Mouse (Mus musculus): ENCODE data around the gene Scrn3. TPM values are rescaled to one million over a fixed set of nuclear protein-coding genes. Genes with fewer than 3 reads are reported as not detected.

Gene Scrn3
- polyA plus RNA-seq, 1 experiment from 2014 or later = 18.5 TPM

DNA sequence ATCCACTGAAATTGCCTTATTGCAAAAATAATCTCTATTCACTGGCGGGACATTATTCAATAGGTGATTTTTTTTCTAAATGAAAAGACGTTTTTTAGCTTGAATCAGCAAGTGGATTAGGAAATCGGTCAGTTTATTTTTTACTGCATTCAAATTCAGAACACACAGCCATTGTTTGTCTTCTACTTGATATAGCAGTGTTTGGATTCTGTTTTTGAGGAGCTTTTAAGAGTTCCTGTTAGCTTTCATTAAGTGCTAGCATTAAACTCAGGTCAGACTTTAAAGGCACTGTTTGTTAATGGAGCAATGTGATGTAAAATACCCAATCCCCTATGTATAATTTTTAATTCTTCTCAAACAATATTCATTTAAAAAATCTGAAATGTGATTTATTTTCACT, 13.6 kb upstream of the Scrn3 start:
- no peak overlapping the region for H3K9ac ChIP-seq
- ATAC-seq (replicated peaks; ENCODE audit: low FRiP score) = no peak
- H3K4me1 ChIP-seq = no peaks in the 10 kb centered on the region
- peaks cover 46% of the 10 kb centered on the region for H3K36me3 ChIP-seq
- H3K9me3 ChIP-seq (replicated peaks) = no peaks in the 10 kb centered on the region
- H3K4me3 ChIP-seq (replicated peaks) = no peak overlapping the region
- WGBS = 85% methylated on average over 3 of the region's 3 CpGs
- no peak overlapping the region for H3K27ac ChIP-seq
- no peak overlapping the region for H3K4me2 ChIP-seq
- no peaks in the 10 kb centered on the region for H3K27me3 ChIP-seq

DNA sequence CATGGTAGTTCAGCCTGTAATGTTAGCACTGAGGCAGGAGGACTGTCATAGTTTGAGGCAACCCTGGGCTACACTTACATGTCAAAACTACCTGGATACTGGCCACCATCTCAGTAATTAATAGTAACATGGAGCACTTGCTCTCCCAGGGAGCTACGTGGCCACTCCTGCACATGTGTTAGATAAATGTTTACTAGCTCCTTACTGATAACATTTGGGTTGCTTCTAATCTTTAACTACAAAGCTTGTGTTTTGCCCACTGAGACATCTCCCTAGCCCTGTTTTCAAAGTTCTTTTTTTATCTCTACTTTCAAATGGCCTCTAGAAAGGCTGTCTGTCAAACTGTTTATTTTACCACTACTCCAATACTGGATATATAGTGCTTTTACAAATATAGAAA, 10.4 kb upstream of the Scrn3 start:
- Histone ChIP-seq H3K4me1 (no peaks in the 10 kb centered on the region), H3K4me2 (no peak overlapping the region), H3K27me3 (no peaks in the 10 kb centered on the region), H3K27ac (no peak overlapping the region), H3K9me3 (replicated peaks) (no peaks in the 10 kb centered on the region), H3K4me3 (replicated peaks) (no peak overlapping the region), H3K36me3 (peaks cover 59% of the 10 kb centered on the region), H3K9ac (no peak overlapping the region)
- WGBS = 91% methylated on average over 1 of the region's 1 CpGs
- no peak for ATAC-seq (replicated peaks; ENCODE audit: low FRiP score)

DNA sequence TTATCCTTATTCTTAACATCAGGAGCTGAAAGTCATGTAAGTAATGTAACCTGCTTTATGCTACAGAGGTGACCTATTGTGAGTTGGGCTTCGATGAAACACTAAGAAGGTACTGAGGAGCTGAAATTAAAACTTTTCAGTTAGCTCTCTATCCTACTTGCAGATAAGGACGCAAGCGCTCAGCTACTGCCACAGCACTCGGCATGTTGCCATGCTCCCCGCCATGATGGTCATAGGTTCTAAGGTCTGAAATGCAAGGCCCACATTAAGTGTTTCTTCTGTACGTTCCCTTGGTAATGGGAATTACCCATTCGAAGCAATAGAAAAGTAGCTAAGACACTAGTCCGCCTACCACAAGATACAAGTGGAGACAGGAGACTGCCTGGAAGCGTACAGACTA, 9.7 kb upstream of the Scrn3 start:
- ATAC-seq (replicated peaks; ENCODE audit: low FRiP score) = no peak
- no peaks in the 10 kb centered on the region for H3K9me3 ChIP-seq (replicated peaks)
- H3K4me2 ChIP-seq = no peak overlapping the region
- H3K9ac ChIP-seq = no peak overlapping the region
- WGBS = 98% methylated on average over 9 of the region's 9 CpGs
- H3K36me3 ChIP-seq = peaks cover 66% of the 10 kb centered on the region
- H3K4me1 ChIP-seq = no peaks in the 10 kb centered on the region
- no peak overlapping the region for H3K4me3 ChIP-seq (replicated peaks)
- no peak overlapping the region for H3K27ac ChIP-seq
- no peaks in the 10 kb centered on the region for H3K27me3 ChIP-seq

DNA sequence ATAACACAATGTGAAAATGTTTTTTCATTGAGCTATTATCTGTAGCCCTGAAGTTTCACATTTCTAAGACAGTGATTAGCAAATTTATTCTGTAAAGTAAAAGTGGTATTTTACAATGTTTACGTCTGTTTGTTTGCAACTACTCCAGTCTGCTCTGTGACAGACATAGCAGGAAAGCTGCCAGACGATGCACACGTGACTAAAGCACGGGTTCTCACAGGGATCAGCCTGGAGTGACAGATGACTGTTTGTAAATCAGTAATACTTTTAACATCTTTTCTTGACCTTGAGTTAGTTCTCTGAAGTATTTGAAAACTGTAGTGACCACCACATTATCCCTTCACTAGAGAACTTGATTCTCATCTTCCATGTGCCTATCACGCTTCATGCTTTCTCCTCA, 7.9 kb upstream of the Scrn3 start:
- no peak overlapping the region for H3K9ac ChIP-seq
- WGBS = 90% methylated on average over 5 of the region's 5 CpGs
- no peak overlapping the region for H3K27ac ChIP-seq
- no peaks in the 10 kb centered on the region for H3K4me1 ChIP-seq
- H3K4me2 ChIP-seq = no peak overlapping the region
- no peak for ATAC-seq (replicated peaks; ENCODE audit: low FRiP score)
- no peaks in the 10 kb centered on the region for H3K27me3 ChIP-seq
- H3K36me3 ChIP-seq = peaks cover 76% of the 10 kb centered on the region
- no peak overlapping the region for H3K4me3 ChIP-seq (replicated peaks)
- H3K9me3 ChIP-seq (replicated peaks) = no peaks in the 10 kb centered on the region

DNA sequence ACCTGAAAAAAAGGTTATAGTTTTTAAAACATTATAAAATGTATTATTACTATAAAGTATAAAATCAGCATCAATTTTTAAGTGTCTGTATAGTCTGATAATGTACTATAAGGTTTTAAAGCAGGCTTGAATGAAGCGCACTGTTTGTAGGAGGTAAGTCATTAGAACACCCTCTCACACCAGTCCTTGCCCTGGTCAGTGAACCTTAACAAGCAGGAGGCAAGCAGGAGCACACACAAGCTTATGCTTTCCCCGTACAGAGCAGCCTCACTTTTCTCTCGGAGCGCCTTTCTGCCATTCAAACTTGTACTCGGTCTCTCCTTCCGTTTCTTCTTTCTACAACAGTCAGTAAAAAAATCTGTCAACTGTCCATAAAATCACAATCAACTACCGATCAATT, 6.4 kb upstream of the Scrn3 start:
- H3K36me3 ChIP-seq = peaks cover 83% of the 10 kb centered on the region

DNA sequence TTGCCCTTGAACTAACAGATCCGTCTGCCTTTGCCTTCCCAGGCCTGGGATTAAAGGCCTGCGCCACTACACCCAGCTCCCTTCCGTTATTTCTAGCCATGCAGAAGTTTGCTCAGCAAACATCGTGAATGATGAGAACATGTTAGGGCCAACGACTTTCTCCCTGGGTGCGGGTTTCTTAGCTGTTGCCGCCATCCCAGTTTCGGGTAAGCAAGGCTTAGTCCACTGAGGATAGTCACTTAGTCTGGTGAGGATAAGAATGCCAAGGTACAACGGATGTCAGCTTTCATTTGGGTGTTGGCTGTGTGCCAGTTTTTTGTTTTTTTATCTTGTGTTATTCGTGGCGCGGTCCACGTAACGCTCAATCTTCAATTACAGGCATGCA, 708 bp downstream of the Scrn3 start:
- Histone ChIP-seq H3K4me3 (replicated peaks) (peak overlapping the region; percentile 82), H3K27me3 (no peaks in the 10 kb centered on the region), H3K4me2 (peak overlapping the region; percentile 63), H3K4me1 (peaks cover 16% of the 10 kb centered on the region), H3K9ac (peak overlapping the region; percentile 67), H3K27ac (peak overlapping the region; percentile 87), H3K36me3 (peaks cover 23% of the 10 kb centered on the region), H3K9me3 (replicated peaks) (no peaks in the 10 kb centered on the region)
- WGBS = 34% methylated on average over 14 of the region's 14 CpGs
- ATAC-seq (replicated peaks; ENCODE audit: low FRiP score) = peak; percentile 44

More for the DNA sequence above, 6.4 kb upstream of the Scrn3 start:
- WGBS = 57% methylated on average over 7 of the region's 7 CpGs
- Histone ChIP-seq H3K27me3 (no peaks in the 10 kb centered on the region), H3K4me3 (replicated peaks) (no peak overlapping the region), H3K27ac (no peak overlapping the region), H3K9ac (no peak overlapping the region), H3K4me1 (peaks cover 4% of the 10 kb centered on the region), H3K4me2 (no peak overlapping the region), H3K9me3 (replicated peaks) (no peaks in the 10 kb centered on the region)
- no peak for ATAC-seq (replicated peaks; ENCODE audit: low FRiP score)

DNA sequence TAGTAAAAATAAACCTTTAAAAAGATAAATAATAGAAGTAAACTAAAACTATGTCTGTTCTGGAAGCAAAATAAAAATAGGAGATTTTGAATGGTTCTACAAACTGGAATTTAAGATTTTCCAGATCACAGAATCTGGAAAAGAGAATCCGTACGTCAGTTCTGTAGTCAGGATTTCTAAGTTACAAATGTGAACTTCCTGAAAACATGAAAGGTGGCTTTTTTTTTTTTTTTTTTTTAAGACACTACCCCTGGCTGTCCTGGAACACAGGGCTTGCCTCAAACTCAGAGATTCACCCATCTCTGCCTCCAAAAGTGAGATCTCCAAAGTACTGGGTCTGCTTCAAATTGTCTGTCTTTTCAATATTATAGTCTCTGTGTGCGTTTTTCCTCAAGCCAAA, 1.9 kb downstream of the Scrn3 start:
- no peak overlapping the region for H3K9ac ChIP-seq
- H3K27me3 ChIP-seq = no peaks in the 10 kb centered on the region
- no peak overlapping the region for H3K4me2 ChIP-seq
- no peak overlapping the region for H3K27ac ChIP-seq
- WGBS = 89% methylated on average over 3 of the region's 3 CpGs
- H3K9me3 ChIP-seq (replicated peaks) = no peaks in the 10 kb centered on the region
- peaks cover 16% of the 10 kb centered on the region for H3K4me1 ChIP-seq
- no peak overlapping the region for H3K4me3 ChIP-seq (replicated peaks)
- ATAC-seq (replicated peaks; ENCODE audit: low FRiP score) = no peak
- peaks cover 17% of the 10 kb centered on the region for H3K36me3 ChIP-seq

DNA sequence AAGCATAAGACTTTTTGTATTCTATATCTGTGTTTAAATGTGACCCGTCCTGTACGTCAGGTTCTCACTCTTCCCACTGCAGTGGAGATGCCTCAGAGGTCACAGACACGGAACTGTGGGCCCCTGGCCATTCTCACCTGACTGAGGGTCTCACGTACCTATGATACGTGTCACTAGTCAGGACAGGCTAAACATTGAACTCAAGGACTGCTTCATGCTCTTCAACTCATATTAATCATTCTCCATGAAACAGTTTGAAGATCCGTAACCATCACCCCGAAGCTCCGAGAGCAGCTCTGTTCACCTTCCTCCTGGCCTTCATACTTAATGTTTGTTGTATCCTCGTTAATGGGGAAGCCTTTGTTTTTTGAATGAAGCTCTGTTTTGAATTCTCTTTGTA, 5.0 kb downstream of the Scrn3 start:
- Histone ChIP-seq H3K9ac (no peak overlapping the region), H3K4me1 (peaks cover 7% of the 10 kb centered on the region), H3K27ac (no peak overlapping the region), H3K27me3 (no peaks in the 10 kb centered on the region), H3K4me3 (replicated peaks) (no peak overlapping the region), H3K36me3 (peaks cover 9% of the 10 kb centered on the region), H3K4me2 (no peak overlapping the region), H3K9me3 (replicated peaks) (no peaks in the 10 kb centered on the region)
- WGBS = 86% methylated on average over 9 of the region's 9 CpGs
- no peak for ATAC-seq (replicated peaks; ENCODE audit: low FRiP score)

DNA sequence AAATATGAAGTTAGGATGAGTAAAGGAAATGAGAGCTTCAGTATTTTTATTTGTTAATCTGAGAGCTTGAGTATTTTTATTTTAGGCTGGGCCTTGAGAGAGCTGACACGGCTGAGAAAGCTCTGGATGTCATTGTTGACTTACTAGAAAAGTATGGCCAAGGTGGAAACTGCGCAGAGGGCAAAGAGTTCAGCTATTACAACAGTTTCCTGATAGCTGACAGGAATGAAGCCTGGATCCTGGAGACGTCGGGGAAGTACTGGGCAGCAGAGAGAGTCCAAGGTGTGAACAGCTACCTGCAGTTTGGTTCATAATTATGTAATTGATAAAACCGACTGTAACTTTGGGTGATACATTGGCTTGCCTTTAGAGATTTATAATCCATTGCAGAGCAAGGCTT, 6.8 kb downstream of the Scrn3 start:
- peaks cover 9% of the 10 kb centered on the region for H3K36me3 ChIP-seq
- H3K27ac ChIP-seq = no peak overlapping the region
- H3K4me3 ChIP-seq (replicated peaks) = no peak overlapping the region
- no peak overlapping the region for H3K4me2 ChIP-seq
- H3K27me3 ChIP-seq = no peaks in the 10 kb centered on the region
- ATAC-seq (replicated peaks; ENCODE audit: low FRiP score) = no peak
- H3K4me1 ChIP-seq = no peaks in the 10 kb centered on the region
- no peak overlapping the region for H3K9ac ChIP-seq
- 81% methylated on average over 5 of the region's 5 CpGs for WGBS
- no peaks in the 10 kb centered on the region for H3K9me3 ChIP-seq (replicated peaks)

DNA sequence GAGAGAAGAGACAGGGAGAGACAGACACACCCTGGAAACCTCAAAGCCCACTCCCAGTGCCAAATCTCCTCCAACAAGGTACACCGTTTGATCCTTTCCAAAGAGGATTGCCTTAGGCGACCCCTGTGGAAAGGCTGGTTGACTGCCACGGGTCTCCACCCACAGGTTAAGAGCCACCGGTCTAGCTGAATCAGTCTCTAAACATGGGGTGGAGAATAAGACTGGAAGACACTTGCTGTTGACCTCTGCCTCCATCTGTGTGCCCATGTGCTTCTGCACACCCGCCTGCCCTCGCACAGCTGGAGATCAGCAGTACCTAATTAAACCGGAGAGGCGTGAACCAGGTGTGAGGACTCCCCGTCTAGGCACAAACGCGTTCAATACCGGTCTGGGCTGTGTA, 10.6 kb downstream of the Scrn3 start:
- no peak for ATAC-seq (replicated peaks; ENCODE audit: low FRiP score)
- WGBS = 70% methylated on average over 12 of the region's 12 CpGs

DNA sequence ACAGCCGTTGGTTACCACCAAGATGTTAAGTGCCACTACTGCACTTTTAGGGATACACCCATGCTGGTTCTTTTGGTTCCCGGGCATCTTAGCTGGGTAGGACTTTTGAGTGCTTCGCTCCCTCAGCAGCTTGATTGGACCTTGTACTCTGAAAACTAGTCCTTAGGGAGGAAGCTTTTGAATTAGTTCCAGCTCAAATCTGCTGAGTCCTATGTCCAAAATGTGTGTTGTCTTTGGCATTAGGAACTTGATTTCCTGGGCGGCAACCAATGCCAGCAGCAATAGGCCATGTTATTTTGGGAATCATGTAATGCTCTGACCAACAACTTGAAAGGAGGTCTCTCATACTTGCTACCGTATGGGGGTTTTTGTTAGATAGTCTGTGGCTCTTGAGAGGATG, 13.5 kb downstream of the Scrn3 start:
- Histone ChIP-seq H3K4me3 (replicated peaks) (no peak overlapping the region), H3K27me3 (no peaks in the 10 kb centered on the region), H3K9ac (no peak overlapping the region), H3K27ac (no peak overlapping the region), H3K4me1 (no peaks in the 10 kb centered on the region), H3K36me3 (no peaks in the 10 kb centered on the region), H3K4me2 (no peak overlapping the region), H3K9me3 (replicated peaks) (no peaks in the 10 kb centered on the region)
- WGBS = 78% methylated on average over 5 of the region's 5 CpGs
- ATAC-seq (replicated peaks; ENCODE audit: low FRiP score) = no peak

More for the DNA sequence above, 10.6 kb downstream of the Scrn3 start:
- H3K4me1 ChIP-seq = no peaks in the 10 kb centered on the region
- H3K9ac ChIP-seq = no peak overlapping the region
- H3K27ac ChIP-seq = no peak overlapping the region
- H3K27me3 ChIP-seq = no peaks in the 10 kb centered on the region
- no peaks in the 10 kb centered on the region for H3K9me3 ChIP-seq (replicated peaks)
- H3K4me2 ChIP-seq = no peak overlapping the region
- no peak overlapping the region for H3K4me3 ChIP-seq (replicated peaks)
- H3K36me3 ChIP-seq = peaks cover 9% of the 10 kb centered on the region

DNA sequence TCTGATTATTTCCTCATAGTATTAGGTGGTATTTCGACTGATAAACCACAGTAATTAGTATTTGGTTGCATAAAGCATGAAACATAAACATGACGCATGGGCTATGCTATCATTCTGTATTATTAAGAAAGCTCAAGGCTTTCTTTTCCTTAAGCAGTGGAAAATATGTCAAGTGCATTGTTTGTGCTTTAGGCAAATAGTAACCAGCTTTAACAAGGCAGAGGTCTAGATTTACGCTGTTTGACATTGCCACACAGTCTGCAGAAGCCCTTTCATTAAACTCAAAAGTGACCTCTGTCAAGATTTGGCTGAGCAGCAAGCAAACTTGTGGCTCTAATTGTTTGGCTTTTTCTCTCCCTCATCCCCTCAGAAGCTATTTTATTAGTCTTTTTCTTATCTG, 23.5 kb downstream of the Scrn3 start:
- no peaks in the 10 kb centered on the region for H3K27me3 ChIP-seq
- no peaks in the 10 kb centered on the region for H3K36me3 ChIP-seq
- H3K4me3 ChIP-seq (replicated peaks) = no peak overlapping the region
- H3K4me2 ChIP-seq = no peak overlapping the region
- no peaks in the 10 kb centered on the region for H3K9me3 ChIP-seq (replicated peaks)
- no peak for ATAC-seq (replicated peaks; ENCODE audit: low FRiP score)
- 82% methylated on average over 3 of the region's 3 CpGs for whole genome bisulfite sequencing
- H3K9ac ChIP-seq = no peak overlapping the region
- no peaks in the 10 kb centered on the region for H3K4me1 ChIP-seq
- no peak overlapping the region for H3K27ac ChIP-seq

DNA sequence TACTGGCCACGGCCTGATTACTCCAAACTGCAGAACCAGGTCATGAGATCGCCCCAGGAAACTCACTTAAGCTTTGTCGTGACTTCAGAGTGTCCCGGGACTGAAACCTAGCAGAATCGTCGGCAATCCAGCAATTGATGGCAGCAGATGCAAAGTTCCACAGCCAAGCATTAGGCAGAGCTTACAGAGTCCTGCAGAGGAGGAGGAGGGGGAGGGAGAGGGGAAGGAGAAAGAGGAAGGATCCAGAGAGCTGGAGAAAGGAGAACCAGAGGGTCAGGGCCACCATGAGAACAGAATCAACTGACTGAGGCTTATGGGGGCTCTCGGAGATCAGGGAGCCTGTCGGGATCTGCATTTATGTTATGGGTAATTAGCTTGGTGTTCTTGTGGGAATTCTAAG, 26.0 kb downstream of the Scrn3 start:
- ATAC-seq (replicated peaks; ENCODE audit: low FRiP score) = no peak
- H3K4me2 ChIP-seq = no peak overlapping the region
- no peaks in the 10 kb centered on the region for H3K27me3 ChIP-seq
- H3K4me3 ChIP-seq (replicated peaks) = no peak overlapping the region
- 69% methylated on average over 8 of the region's 8 CpGs for WGBS
- H3K36me3 ChIP-seq = no peaks in the 10 kb centered on the region
- H3K9ac ChIP-seq = no peak overlapping the region
- no peak overlapping the region for H3K27ac ChIP-seq
- no peaks in the 10 kb centered on the region for H3K4me1 ChIP-seq
- H3K9me3 ChIP-seq (replicated peaks) = no peaks in the 10 kb centered on the region

All from kidney, embryonic 15.5 days (tissue).